In genomic region chr11:55033040-55033660, GRCm38 (mm10) we compare ENCODE assay signal across 8 mouse cellular contexts. TPM values are rescaled to one million over a fixed set of nuclear protein-coding genes. Genes with fewer than 3 reads are reported as not detected.
DNase-seq lines count a peak whose midpoint lies in the region; ATAC-seq lines count a peak whose summit lies in the region.

Gene Anxa6, minus strand, starts transcription at chr11:55033445.

- H3K9me3 ChIP-seq in intestine, embryonic 16.5 days (ENCODE audit: control insufficient read depth, low read length): no peaks in the 10 kb centered on the region
- no peaks in the 10 kb centered on the region for H3K9me3 ChIP-seq in limb, embryonic 12.5 days
- H3K9me3 ChIP-seq in midbrain, embryonic 14.5 days (ENCODE audit: control insufficient read depth, low read length): no peaks in the 10 kb centered on the region

- 1% methylated on average over 41 of the region's 41 CpGs for WGBS in intestine, embryonic 16.5 days
- WGBS in limb, embryonic 12.5 days: under 1% methylated on average over 41 of the region's 41 CpGs
- under 1% methylated on average over 41 of the region's 41 CpGs for WGBS in midbrain, embryonic 14.5 days

- no peaks in the 10 kb centered on the region for H3K36me3 ChIP-seq in intestine, embryonic 16.5 days (ENCODE audit: control insufficient read depth, insufficient read depth, low read length)
- peaks cover 5% of the 10 kb centered on the region; the same call in 1 of the 2 replicates for H3K36me3 ChIP-seq in limb, embryonic 12.5 days
- no peaks in the 10 kb centered on the region for H3K36me3 ChIP-seq in midbrain, embryonic 14.5 days (ENCODE audit: control insufficient read depth, insufficient read depth, low read length)

- peak within 1 kb of the TSS; percentile 97 for H3K27ac ChIP-seq in intestine, embryonic 16.5 days (ENCODE audit: low read length)
- peak within 1 kb of the TSS; percentile 68 for H3K27ac ChIP-seq in limb, embryonic 12.5 days
- H3K27ac ChIP-seq in midbrain, embryonic 14.5 days (replicated peaks; ENCODE audit: low read depth, low read length): no peak within 1 kb of the TSS

- peak within 1 kb of the TSS; percentile 78 for H3K4me3 ChIP-seq in intestine, embryonic 16.5 days (ENCODE audit: low read length)
- peak within 1 kb of the TSS; percentile 72 for H3K4me3 ChIP-seq in limb, embryonic 12.5 days (replicated peaks)
- H3K4me3 ChIP-seq in midbrain, embryonic 14.5 days (replicated peaks; ENCODE audit: low read depth, low read length): peak within 1 kb of the TSS; percentile 43

- peak within 1 kb of the TSS; percentile 92 for H3K4me2 ChIP-seq in intestine, embryonic 16.5 days (ENCODE audit: low read depth, low read length)
- peak within 1 kb of the TSS; percentile 93 for H3K4me2 ChIP-seq in limb, embryonic 12.5 days
- peak within 1 kb of the TSS; percentile 81 for H3K4me2 ChIP-seq in midbrain, embryonic 14.5 days (ENCODE audit: low read length)

- peak; percentile 92 for ATAC-seq in intestine, embryonic 16.5 days
- ATAC-seq in limb, embryonic 12.5 days (ENCODE audit: insufficient number of reproducible peaks, insufficient read depth, low FRiP score, low TSS enrichment, low read depth): peak; percentile 87
- ATAC-seq in midbrain, embryonic 14.5 days (ENCODE audit: low FRiP score, low TSS enrichment): peak; percentile 85

- peaks cover 24% of the 10 kb centered on the region for H3K4me1 ChIP-seq in intestine, embryonic 16.5 days (ENCODE audit: control insufficient read depth, insufficient read depth, low read length)
- H3K4me1 ChIP-seq in limb, embryonic 12.5 days (replicated peaks): peaks cover 41% of the 10 kb centered on the region
- H3K4me1 ChIP-seq in midbrain, embryonic 14.5 days (ENCODE audit: control insufficient read depth, insufficient read depth, low read length): peaks cover 10% of the 10 kb centered on the region; the same call in 1 of the 2 replicates

- no peaks in the 10 kb centered on the region for H3K27me3 ChIP-seq in intestine, embryonic 16.5 days (replicated peaks; ENCODE audit: control insufficient read depth, insufficient read depth, low read length)
- H3K27me3 ChIP-seq in limb, embryonic 12.5 days: no peaks in the 10 kb centered on the region
- peaks cover 9% of the 10 kb centered on the region for H3K27me3 ChIP-seq in midbrain, embryonic 14.5 days (ENCODE audit: control insufficient read depth, insufficient read depth, low read length)

- peak within 1 kb of the TSS; percentile 85 for H3K9ac ChIP-seq in intestine, embryonic 16.5 days (ENCODE audit: low read depth, low read length)
- H3K9ac ChIP-seq in limb, embryonic 12.5 days (replicated peaks): peak within 1 kb of the TSS; percentile 69
- peak within 1 kb of the TSS; percentile 48 for H3K9ac ChIP-seq in midbrain, embryonic 14.5 days (replicated peaks; ENCODE audit: low read length)

- peak; percentile 70 for DNase-seq in layer of hippocampus, adult 11-12 months (ENCODE audit: low spot score)
- DNase-seq in layer of hippocampus, adult 9-10 months (ENCODE audit: low spot score): no peak
- peak; percentile 61 for DNase-seq in embryo, embryonic 11.5 days (ENCODE audit: low read depth, low spot score)
- peak; percentile 82 to 88 for DNase-seq in gastrocnemius, postnatal 4 days (ENCODE audit: low spot score in 2 of 2)
- DNase-seq in midbrain, embryonic 14.5 days: peak; percentile 77
- peak; percentile 53 for DNase-seq in spleen, adult 12 weeks (ENCODE audit: low spot score)

RNA-seq across cellular contexts. Expression of gene Anxa6, which starts in this region (rescaled TPM):
- 100 to 1,000 TPM; 466 to 474 TPM for total RNA-seq in gastrocnemius, postnatal 4 days (2021)
- polyA plus RNA-seq in intestine, embryonic 16.5 days (2015; fragmentation: Nextera tagmentation; extraction: Ambion mirVana): 235 and 247 TPM in 2 replicates
- polyA plus RNA-seq in limb, embryonic 12.5 days (2016; fragmentation: Nextera tagmentation; extraction: Ambion mirVana): 168 and 178 TPM in 2 replicates
- 14.3 and 38.3 TPM in 2 replicates for polyA plus RNA-seq in midbrain, embryonic 14.5 days (2014; fragmentation: Nextera tagmentation; extraction: Ambion mirVana)
